Mouse (Mus musculus) hindbrain, embryonic 13.5 days (tissue): Measurements from ENCODE around the gene Sept9. TPM values are rescaled to one million over a fixed set of nuclear protein-coding genes. Genes with fewer than 3 reads are reported as not detected.

Experiments used
- ATAC-seq: fragments of 200-750 bp; cut with Nextera tagmentation; 2 replicates; pipeline ENCODE4 v1.8.0; 2017; ENCODE audit warnings: moderate TSS enrichment; ENCODE audit not compliant: low FRiP score
- H3K27ac ChIP-seq: fragments of 300-500 bp; sonication (generic); 2 replicates; pipeline ENCODE4 v1.5.1; 2015; ENCODE audit warnings: inconsistent platforms, mild to moderate bottlenecking, moderate library complexity
- H3K27me3 ChIP-seq: fragments of 300-500 bp; sonication (generic); 2 replicates; pipeline ENCODE4 v1.6.1; 2015; ENCODE audit warnings: mild to moderate bottlenecking, inconsistent platforms
- H3K36me3 ChIP-seq: fragments of 300-500 bp; sonication (generic); 2 replicates; pipeline ENCODE4 v1.6.1; 2015; ENCODE audit warnings: mild to moderate bottlenecking, inconsistent platforms
- H3K4me1 ChIP-seq: fragments of 300-500 bp; sonication (generic); replicated peaks from 2 replicates; pipeline ENCODE4 v1.6.1; 2015; ENCODE audit warnings: inconsistent platforms
- H3K4me2 ChIP-seq: fragments of 300-500 bp; sonication (generic); 2 replicates; pipeline ENCODE4 v1.6.1; 2015; ENCODE audit warnings: inconsistent platforms, mild to moderate bottlenecking, moderate library complexity
- H3K4me3 ChIP-seq: fragments of 300-500 bp; sonication (generic); 2 replicates; pipeline ENCODE4 v1.5.1; 2015; ENCODE audit warnings: mild to moderate bottlenecking, inconsistent platforms
- H3K9ac ChIP-seq: fragments of 300-500 bp; sonication (generic); 2 replicates; pipeline ENCODE4 v1.6.1; 2015; ENCODE audit warnings: mild to moderate bottlenecking, inconsistent platforms
- H3K9me3 ChIP-seq: fragments of 300-500 bp; sonication (generic); 2 replicates; pipeline ENCODE4 v1.6.1; 2016; ENCODE audit warnings: inconsistent platforms
- WGBS: fragments of 180-500 bp; shearing (Covaris S2); methylation state at CpG from one replicate; pipeline ENCODE4 v1.1.7; 2015; 5-methylcytosine and 5-hydroxymethylcytosine counted together
- polyA plus RNA-seq: library from polyadenylated mRNA; unstranded; fragments of >200 nt; fragmentation: Nextera tagmentation; extraction: Ambion mirVana; gene quantifications from 2 replicates; pipeline ENCODE4 v1.2.1, GENCODE M21; 2015

Gene Sept9
- polyA plus RNA-seq, 1 experiment from 2014 or later, result 117 TPM

DNA sequence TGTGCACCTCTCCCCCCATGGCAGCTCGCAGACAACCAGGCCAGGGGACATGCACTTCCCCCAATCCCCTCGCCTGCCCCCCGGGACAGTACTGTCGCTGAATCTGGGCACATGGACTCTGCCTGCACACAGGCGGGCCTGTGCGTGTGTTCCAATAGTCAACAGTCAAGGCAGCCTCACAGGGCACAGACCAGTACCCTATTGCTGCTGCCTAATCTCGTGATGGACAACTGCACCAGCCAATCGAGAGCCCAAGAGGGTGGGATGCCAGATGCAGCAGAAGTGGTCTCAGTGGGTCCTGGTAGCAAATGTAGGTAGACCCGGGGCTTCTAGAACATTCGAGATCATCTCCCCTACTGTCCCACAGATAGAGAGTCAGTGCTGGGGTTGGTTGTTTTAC is 187.8 kb downstream of the Sept9 start:
- Histone ChIP-seq H3K27me3 (peaks cover 26% of the 10 kb centered on the region), H3K27ac (no peak overlapping the region), H3K9ac (no peak overlapping the region), H3K4me2 (no peak overlapping the region), H3K4me3 (no peak overlapping the region), H3K4me1 (peaks cover 39% of the 10 kb centered on the region), H3K9me3 (no peaks in the 10 kb centered on the region), H3K36me3 (no peaks in the 10 kb centered on the region)
- 83% methylated on average over 10 of the region's 10 CpGs for WGBS
- ATAC-seq, result no peak

DNA sequence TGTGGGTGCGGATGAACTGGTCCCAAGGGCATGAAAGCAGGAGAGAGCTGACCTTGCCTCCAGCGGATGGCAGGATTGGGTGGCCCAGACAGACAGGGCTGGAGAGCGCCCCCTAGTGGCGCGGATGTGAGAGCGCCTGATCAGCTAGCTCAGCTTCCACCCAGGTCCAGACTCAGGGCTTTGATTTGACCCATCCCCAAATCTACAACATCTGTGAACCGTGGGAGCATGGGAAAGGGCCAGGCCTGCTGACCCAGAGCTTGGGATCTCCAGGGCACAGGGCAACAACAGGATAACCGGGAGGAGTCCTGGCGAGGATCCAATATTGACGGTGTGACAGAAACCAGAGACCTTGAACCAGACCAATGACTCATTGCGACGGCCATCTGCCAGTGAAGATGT is 190.5 kb downstream of the Sept9 start:
- Histone ChIP-seq H3K4me3 (no peak overlapping the region), H3K4me2 (no peak overlapping the region), H3K27ac (no peak overlapping the region), H3K27me3 (peaks cover 11% of the 10 kb centered on the region), H3K36me3 (no peaks in the 10 kb centered on the region), H3K4me1 (peaks cover 38% of the 10 kb centered on the region), H3K9me3 (no peaks in the 10 kb centered on the region), H3K9ac (no peak overlapping the region)
- WGBS, result 33% methylated on average over 12 of the region's 12 CpGs
- no peak for ATAC-seq

DNA sequence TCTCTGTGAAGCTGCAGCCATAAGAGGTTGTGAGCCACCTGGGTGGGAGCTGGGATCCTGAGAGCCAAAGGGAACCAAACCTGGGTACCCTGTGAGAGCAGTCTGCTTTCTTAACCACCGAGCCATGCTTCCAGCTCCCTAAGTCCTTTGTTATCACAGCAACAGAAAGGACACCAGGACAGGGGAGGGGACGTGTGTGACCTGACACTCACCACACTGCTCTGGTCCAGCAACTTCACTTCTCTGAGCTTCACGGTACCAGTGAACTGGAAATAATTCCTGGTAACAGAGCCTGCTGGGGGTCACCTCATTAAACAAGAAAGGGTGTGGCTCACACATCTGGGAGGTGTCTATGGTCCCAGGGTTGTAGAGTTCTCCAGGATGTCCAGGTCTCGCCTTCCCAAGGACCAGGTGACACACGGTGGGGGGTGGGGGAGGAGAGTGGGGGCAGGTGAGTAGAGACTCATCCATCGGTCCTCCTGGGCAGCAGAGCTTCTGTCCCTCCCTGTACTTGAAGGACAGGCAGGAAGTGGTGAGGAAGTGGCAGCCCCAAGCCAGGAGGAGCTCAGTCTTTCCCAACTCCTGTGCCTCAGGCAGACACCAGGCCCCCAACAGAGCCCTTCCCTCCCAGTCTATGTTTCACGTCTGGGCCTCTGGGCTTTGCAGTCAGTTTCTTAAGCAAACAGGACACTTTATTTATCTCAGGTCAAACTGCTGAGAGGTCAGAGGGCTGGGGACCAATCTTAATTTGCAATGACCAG is 191.5 kb downstream of the Sept9 start:
- Histone ChIP-seq H3K4me2 (no peak overlapping the region), H3K4me1 (peaks cover 35% of the 10 kb centered on the region), H3K27ac (no peak overlapping the region), H3K27me3 (peaks cover 8% of the 10 kb centered on the region), H3K9ac (no peak overlapping the region), H3K9me3 (no peaks in the 10 kb centered on the region), H3K36me3 (no peaks in the 10 kb centered on the region), H3K4me3 (no peak overlapping the region)
- WGBS, result 29% methylated on average over 7 of the region's 7 CpGs
- ATAC-seq, result no peak

DNA sequence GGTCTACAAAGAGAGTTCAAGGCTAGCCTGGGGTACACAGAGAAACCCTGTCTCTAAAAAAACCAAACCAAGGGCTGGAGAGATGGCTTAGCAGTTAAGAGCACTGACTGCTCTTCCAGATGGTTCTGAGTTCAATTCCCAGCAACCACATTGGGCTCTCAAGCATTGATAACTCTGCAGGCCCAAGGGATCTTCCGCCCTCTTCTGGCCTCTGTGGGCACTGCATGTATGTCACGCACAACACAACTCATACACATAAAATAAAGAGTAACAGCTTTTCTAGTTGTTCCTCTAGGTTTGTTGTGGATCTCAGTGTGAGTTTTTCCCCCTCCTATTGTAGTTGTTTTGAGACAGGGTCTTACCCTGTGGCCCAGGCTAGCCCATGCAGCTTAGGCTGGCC is 192.8 kb downstream of the Sept9 start:
- no peaks in the 10 kb centered on the region for H3K9me3 ChIP-seq
- no peak overlapping the region for H3K4me3 ChIP-seq
- ATAC-seq, result no peak
- 84% methylated on average over 2 of the region's 2 CpGs for WGBS
- H3K27ac ChIP-seq, result no peak overlapping the region
- H3K4me2 ChIP-seq, result no peak overlapping the region
- H3K4me1 ChIP-seq, result peaks cover 26% of the 10 kb centered on the region
- H3K27me3 ChIP-seq, result peaks cover 5% of the 10 kb centered on the region; the same call in 1 of the 2 replicates
- H3K9ac ChIP-seq, result no peak overlapping the region
- no peaks in the 10 kb centered on the region for H3K36me3 ChIP-seq

DNA sequence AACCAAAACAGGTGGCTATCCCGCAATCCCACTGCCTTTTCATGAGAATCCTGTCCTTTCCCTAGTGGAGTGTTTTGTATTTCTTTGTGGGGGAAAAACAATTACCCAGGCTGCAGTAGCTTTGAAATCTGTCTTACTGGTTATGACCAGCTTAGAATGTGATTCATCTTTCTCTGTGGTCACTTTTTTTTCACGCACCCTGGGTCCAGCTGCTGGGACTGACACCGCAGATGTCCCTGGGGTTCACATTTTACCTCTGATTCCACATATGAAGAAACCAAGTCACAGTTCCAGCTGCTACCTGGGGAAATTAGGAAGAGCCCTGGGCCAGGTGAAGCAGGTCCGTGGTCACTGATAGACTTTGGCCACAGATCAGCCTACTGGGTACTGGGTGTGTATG is 194.3 kb downstream of the Sept9 start:
- H3K4me1 ChIP-seq, result peaks cover 37% of the 10 kb centered on the region
- H3K36me3 ChIP-seq, result no peaks in the 10 kb centered on the region
- H3K4me2 ChIP-seq, result peak overlapping the region; percentile 67
- no peak for ATAC-seq
- 59% methylated on average over 4 of the region's 4 CpGs for WGBS
- H3K27ac ChIP-seq, result peak overlapping the region; percentile 84
- H3K4me3 ChIP-seq, result no peak overlapping the region
- no peaks in the 10 kb centered on the region for H3K9me3 ChIP-seq
- 0 out of 2 replicates have a peak, but pooled peaks cover 2% of the 10 kb centered on the region for H3K27me3 ChIP-seq
- peak overlapping the region; percentile 72; the same call in 1 of the 2 replicates for H3K9ac ChIP-seq

DNA sequence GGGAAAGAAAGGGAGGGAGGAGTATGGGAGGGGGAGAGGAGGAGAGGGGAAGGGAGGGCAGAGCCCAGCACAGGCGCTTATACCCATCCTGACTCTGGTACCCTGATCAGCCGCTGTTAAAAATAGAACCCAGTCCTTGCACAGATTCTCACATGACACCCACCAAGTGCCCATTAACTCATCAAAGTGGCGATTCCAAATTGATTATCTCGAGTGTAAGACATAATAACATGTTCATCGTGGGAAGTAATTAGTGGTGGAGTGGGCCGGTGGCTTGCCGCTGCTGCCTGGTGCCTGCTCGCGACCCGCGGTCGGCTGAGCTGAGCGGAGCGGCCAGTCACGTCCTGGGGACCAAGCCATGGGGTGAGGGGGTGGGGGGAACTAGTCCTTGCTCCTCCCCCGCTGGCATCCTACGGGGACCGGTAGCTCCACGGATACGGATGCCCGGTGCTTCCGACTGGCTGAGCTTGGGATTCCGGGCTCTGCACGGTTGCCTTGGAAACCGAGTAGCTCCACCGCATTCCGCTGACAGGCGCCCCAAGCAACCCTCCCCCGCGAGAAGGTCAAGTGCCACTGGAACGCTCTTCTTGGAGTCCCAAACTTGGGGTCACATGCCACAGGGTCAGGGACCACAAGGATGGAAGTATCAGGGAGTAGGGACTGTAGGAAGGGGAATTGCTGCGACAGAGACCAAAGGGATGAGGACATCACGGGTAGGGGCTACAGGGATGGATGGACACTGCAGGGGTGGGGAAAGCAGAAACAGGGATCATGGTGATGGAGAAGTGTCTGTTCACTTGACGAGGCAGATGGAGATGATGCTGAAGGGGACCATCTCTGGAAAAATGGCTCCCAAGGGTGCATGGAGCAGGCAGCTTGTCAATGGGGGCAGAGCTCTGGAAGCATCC is 195.0 kb downstream of the Sept9 start:
- Histone ChIP-seq H3K4me1 (peaks cover 36% of the 10 kb centered on the region), H3K27me3 (no peaks in the 10 kb centered on the region), H3K4me3 (peak overlapping the region; percentile 39), H3K9ac (peak overlapping the region; percentile 72), H3K36me3 (no peaks in the 10 kb centered on the region), H3K4me2 (peak overlapping the region; percentile 67), H3K27ac (peak overlapping the region; percentile 84), H3K9me3 (no peaks in the 10 kb centered on the region)
- ATAC-seq, result peak; percentile 69
- WGBS, result 1% methylated on average over 34 of the region's 34 CpGs

DNA sequence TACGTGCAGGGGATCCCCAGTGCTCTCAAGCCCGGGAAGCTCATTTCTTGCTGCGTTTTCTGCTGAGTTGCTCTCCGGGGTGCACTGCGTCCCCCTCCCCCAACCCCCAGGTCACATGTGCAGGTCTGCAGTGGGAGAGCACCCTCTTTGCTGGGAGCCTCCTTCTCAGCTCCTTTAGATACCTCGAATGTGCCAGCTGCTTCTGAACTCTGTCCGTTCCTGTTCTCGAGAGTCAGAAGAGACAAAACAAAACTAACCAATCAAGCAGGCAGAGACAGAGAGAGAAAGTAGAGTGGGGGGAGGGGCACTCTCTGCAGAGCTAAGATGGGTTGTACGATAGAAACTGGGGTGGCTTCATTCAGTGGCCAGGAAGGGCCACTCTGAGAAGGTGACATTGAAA is 195.8 kb downstream of the Sept9 start:
- H3K9ac ChIP-seq, result peak overlapping the region; percentile 72; the same call in 1 of the 2 replicates
- 3% methylated on average over 9 of the region's 9 CpGs for WGBS
- H3K27ac ChIP-seq, result peak overlapping the region; percentile 84
- no peaks in the 10 kb centered on the region for H3K36me3 ChIP-seq
- peak overlapping the region; percentile 39; the same call in 1 of the 2 replicates for H3K4me3 ChIP-seq
- H3K9me3 ChIP-seq, result no peaks in the 10 kb centered on the region
- no peaks in the 10 kb centered on the region for H3K27me3 ChIP-seq
- peak overlapping the region; percentile 67 for H3K4me2 ChIP-seq
- no peak for ATAC-seq
- H3K4me1 ChIP-seq, result peaks cover 36% of the 10 kb centered on the region

DNA sequence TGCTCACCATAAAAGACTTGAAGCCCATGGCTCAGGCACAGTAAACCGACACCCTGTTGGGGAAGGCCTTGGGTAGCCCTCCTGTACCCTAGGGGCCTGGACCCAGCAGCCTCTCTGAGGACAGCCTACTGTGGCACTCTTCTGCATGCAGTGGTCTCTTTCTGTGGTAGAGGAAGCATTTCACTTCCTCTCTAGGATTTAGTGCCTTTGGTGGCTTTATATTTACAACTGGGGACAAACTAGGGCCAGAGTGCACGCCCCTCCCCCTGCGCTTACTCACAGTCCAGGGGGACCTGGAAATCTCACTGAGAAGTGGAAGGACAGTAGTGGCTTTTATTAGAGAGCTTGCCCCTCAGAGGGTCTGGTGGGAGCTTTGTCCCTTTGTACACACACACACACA is 197.5 kb downstream of the Sept9 start:
- Histone ChIP-seq H3K4me2 (no peak overlapping the region), H3K36me3 (no peaks in the 10 kb centered on the region), H3K9me3 (0 out of 2 replicates have a peak, but pooled peaks cover 4% of the 10 kb centered on the region), H3K4me1 (peaks cover 45% of the 10 kb centered on the region), H3K9ac (no peak overlapping the region), H3K4me3 (no peak overlapping the region), H3K27me3 (no peaks in the 10 kb centered on the region), H3K27ac (no peak overlapping the region)
- no peak for ATAC-seq
- 84% methylated on average over 3 of the region's 3 CpGs for WGBS

DNA sequence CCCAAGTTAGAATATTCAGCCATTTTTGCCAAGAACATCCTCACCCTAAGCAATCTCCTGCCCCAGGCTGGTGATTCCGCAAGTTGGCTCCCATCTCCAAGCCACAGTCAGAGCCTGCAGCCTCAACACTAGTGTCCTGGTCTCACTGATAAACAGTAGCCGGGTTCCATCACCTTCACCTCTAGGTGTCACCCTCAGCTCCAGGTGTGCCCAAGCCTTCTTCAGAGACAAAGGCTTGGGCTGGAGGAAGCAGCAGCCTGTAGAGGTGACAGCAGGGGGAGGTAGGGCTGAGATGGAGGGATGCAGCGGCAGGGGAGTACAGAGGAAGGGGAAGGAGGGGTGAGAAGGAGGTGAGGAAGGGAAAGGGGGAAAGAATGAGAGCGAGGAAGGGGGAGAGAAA is 198.3 kb downstream of the Sept9 start:
- Histone ChIP-seq H3K9ac (no peak overlapping the region), H3K4me1 (peaks cover 45% of the 10 kb centered on the region), H3K4me2 (no peak overlapping the region), H3K27me3 (0 out of 2 replicates have a peak, but pooled peaks cover 4% of the 10 kb centered on the region), H3K4me3 (no peak overlapping the region), H3K27ac (0 out of 2 replicates have a peak overlapping the region, but pooled peaks have one; percentile 18), H3K36me3 (no peaks in the 10 kb centered on the region), H3K9me3 (0 out of 2 replicates have a peak, but pooled peaks cover 5% of the 10 kb centered on the region)
- ATAC-seq, result no peak
- 37% methylated on average over 4 of the region's 4 CpGs for WGBS

DNA sequence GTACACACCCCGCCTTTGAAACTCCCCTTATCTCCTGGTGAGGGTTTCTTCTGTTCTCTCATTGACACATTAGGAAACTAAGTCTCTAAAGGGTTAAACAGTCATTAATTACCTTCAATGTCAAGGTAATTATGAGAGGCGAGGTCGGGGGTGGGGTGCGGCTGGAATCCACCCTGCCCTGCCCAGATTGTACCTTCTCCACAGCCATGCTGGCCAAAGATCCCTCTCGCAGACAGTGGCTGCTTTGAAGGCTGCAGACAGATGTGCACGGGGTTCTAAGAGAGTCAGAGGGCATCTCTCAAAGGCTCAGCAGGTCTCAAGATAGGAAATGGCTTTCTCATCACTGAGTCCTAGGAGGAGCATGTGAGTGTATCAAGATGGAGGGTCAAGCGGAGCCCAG is 198.7 kb downstream of the Sept9 start:
- no peaks in the 10 kb centered on the region for H3K36me3 ChIP-seq
- 0 out of 2 replicates have a peak, but pooled peaks cover 5% of the 10 kb centered on the region for H3K9me3 ChIP-seq
- 53% methylated on average over 7 of the region's 7 CpGs for WGBS
- H3K4me3 ChIP-seq, result no peak overlapping the region
- H3K9ac ChIP-seq, result no peak overlapping the region
- peaks cover 45% of the 10 kb centered on the region for H3K4me1 ChIP-seq
- H3K27me3 ChIP-seq, result 0 out of 2 replicates have a peak, but pooled peaks cover 4% of the 10 kb centered on the region
- H3K4me2 ChIP-seq, result no peak overlapping the region
- H3K27ac ChIP-seq, result peak overlapping the region; percentile 30; the same call in 1 of the 2 replicates
- ATAC-seq, result no peak

DNA sequence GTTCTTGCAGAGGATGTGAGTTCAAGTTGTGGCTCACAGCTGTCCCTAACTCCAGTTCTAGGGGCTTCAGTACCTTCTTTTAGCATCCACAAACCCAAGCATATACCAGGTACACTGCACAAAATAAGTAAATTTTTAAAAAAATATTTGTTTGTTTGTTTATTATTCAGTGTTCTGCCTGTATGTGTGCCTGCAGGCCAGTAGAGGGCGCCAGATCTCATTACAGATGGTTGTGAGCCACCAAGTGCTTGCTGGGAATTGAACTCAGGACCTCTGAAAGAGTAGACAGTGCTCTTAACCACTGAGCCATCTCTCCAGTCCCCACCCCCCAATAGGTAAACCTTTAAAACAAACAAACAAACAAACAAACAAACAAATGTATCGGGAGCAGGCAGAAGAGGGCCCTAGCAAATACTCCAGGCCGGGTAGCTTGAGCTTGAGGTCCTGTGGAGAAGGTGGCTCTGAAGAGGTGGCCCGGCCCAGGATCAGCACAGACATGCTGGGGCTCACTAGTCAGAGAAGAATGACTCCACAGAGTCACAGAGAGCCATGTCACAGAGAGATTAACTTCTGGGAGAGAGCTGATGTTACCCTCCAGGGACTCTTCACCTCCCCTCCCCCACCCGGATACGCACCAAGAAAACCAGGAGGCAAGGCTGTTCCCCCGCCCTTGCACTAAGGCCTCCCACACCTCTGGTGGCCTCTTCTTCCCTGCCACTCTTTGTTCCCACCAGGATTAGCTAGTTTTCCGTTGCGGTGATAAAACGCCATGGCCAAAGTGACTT is 202.3 kb downstream of the Sept9 start:
- ATAC-seq, result no peak
- Histone ChIP-seq H3K27me3 (peaks cover 17% of the 10 kb centered on the region; the same call in 1 of the 2 replicates), H3K4me1 (peaks cover 43% of the 10 kb centered on the region), H3K36me3 (no peaks in the 10 kb centered on the region), H3K9me3 (0 out of 2 replicates have a peak, but pooled peaks cover 5% of the 10 kb centered on the region), H3K27ac (no peak overlapping the region), H3K9ac (no peak overlapping the region), H3K4me3 (no peak overlapping the region), H3K4me2 (no peak overlapping the region)
- WGBS, result 91% methylated on average over 10 of the region's 10 CpGs
